Comparison of ENCODE assay signal across 20 mouse cellular contexts in genomic region chr16:91698995-91699394, GRCm38 (mm10).
"Had no signal": no experiment of that assay in that cellular context is flagged by ENCODE, and none has a peak within 500 bp of the region (broad histone marks: within the 10 kb centered on the region; RNA-seq: fewer than 3 reads in every experiment).

No protein-coding gene starts in this region.

- ATAC-seq: liver, postnatal 0 days; lung, postnatal 0 days; midbrain, embryonic 15.5 days had no signal

- H3K4me2 ChIP-seq: liver, embryonic 13.5 days; liver, embryonic 15.5 days; lung, embryonic 15.5 days; midbrain, embryonic 12.5 days; midbrain, embryonic 15.5 days; neural tube, embryonic 12.5 days had no signal

- H3K9me3 ChIP-seq: liver, embryonic 13.5 days; liver, embryonic 15.5 days; lung, embryonic 15.5 days; midbrain, embryonic 12.5 days; midbrain, embryonic 15.5 days; neural tube, embryonic 12.5 days had no signal

- H3K27ac ChIP-seq: liver, embryonic 13.5 days; liver, embryonic 15.5 days; lung, embryonic 15.5 days; macrophage; midbrain, embryonic 12.5 days; midbrain, embryonic 15.5 days; neural tube, embryonic 12.5 days had no signal

- H3K27me3 ChIP-seq: liver, embryonic 13.5 days; liver, embryonic 15.5 days; lung, embryonic 15.5 days; midbrain, embryonic 12.5 days; midbrain, embryonic 15.5 days; neural tube, embryonic 12.5 days had no signal

- H3K9ac ChIP-seq: liver, embryonic 13.5 days; liver, embryonic 15.5 days; liver, postnatal 0 days; lung, embryonic 15.5 days; midbrain, embryonic 12.5 days; midbrain, embryonic 15.5 days; neural tube, embryonic 12.5 days had no signal

- DNase-seq: liver, embryonic 13.5 days; liver, postnatal 0 days; lung, adult 2 months; lung, postnatal 14 days; lung, postnatal 36 days; retina, postnatal 1 day; right cerebral cortex, adult 18-20 months; right cerebral cortex, postnatal 25 days; right cerebral cortex, postnatal 4 days; spleen, adult 18-20 months; thymus, adult 18-20 months; thymus, postnatal 14 days; thymus, postnatal 36 days had no signal

- H3K4me3 ChIP-seq: liver, embryonic 13.5 days; liver, embryonic 15.5 days; lung, embryonic 15.5 days; midbrain, embryonic 12.5 days; midbrain, embryonic 15.5 days; neural tube, embryonic 12.5 days had no signal

- H3K4me1 ChIP-seq: midbrain, embryonic 12.5 days; midbrain, embryonic 15.5 days; neural tube, embryonic 12.5 days had no signal
